Mouse (Mus musculus) lung, postnatal 0 days (tissue): Measurements from ENCODE around the gene Tnfsfm13.

Source experiments
- CTCF ChIP-seq: IDR thresholded peaks from 2 replicates; pipeline ENCODE4 v1.5.1; 2016; ENCODE audit warnings: antibody characterized with exemption, mild to moderate bottlenecking
- EP300 ChIP-seq: IDR thresholded peaks from 2 replicates; pipeline ENCODE4 v1.6.1; 2016; ENCODE audit warnings: antibody characterized with exemption, mild to moderate bottlenecking, control low read depth

DNA sequence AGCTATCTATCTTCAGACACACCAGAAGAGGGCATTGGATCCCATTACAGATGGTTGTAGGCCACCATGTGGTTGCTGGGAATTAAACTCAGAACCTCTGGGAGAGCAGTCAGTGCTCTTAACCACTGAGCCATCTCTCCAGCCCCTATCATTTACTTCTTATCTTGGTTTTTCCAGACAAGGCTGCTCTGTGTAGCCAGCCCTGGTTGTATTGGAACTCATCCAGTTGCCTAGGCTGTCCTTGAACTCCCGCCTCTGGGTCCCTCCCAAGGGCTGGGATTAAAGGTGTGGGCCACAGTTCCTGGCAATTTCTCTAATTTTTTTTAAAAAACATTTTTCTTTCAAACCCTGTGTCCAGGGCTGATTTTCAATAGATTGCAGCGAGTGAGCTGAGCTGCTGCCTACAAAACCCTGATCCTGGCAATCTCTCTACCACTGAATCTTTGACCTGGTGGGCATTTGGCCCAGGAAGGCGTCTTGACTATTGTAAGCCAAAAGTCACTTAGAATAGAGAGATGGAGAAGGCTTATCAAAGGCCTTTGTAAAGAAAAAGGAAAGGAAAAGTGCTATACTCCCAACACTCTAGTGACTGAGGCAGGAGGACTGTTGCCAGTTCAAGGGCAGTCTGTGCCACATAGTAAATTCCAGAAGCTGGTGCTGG, 34.5 kb downstream of the Tnfsfm13 start:
- no peak for TF ChIP-seq CTCF
- TF ChIP-seq EP300 = no peak
